Mouse (Mus musculus) thymus, postnatal 36 days (tissue): Measurements from ENCODE around the gene Tes3-ps.

Experiments
- DNase-seq, 2 experiments: peaks; one replicate each; pipeline ENCODE4 v3.0.0; 2022; ENCODE audit warnings: mixed read lengths in 2 of 2

Gene Tes3-ps

GRCm38 (mm10) chr13:49492376-49493368 is at the start of gene Tes3-ps:
TSS of gene Tes3-ps (plus strand) at chr13:49493318.
- DNase-seq: no peak

- DNase-seq: no peak
These were observed 48.7 kb upstream of the Tes3-ps start for GRCm38 (mm10) chr13:49444451-49444850.

GRCm38 (mm10) chr13:49449318-49449749 is 43.8 kb upstream of the Tes3-ps start:
- DNase-seq: peak; percentile 58 to 65

- DNase-seq: no peak
These were observed 32.8 kb upstream of the Tes3-ps start for GRCm38 (mm10) chr13:49460276-49460675.

GRCm38 (mm10) chr13:49460692-49461414 is 32.3 kb upstream of the Tes3-ps start:
- DNase-seq: no peak

GRCm38 (mm10) chr13:49461458-49462132 is 31.5 kb upstream of the Tes3-ps start:
- DNase-seq: no peak

GRCm38 (mm10) chr13:49462921-49463320 is 30.2 kb upstream of the Tes3-ps start:
- no peak for DNase-seq

GRCm38 (mm10) chr13:49465875-49466274 is 27.2 kb upstream of the Tes3-ps start:
- no peak for DNase-seq

GRCm38 (mm10) chr13:49466393-49467075 is 26.6 kb upstream of the Tes3-ps start:
- DNase-seq: no peak

GRCm38 (mm10) chr13:49467585-49467984 is 25.5 kb upstream of the Tes3-ps start:
- DNase-seq: no peak

GRCm38 (mm10) chr13:49469002-49469401 is 24.1 kb upstream of the Tes3-ps start:
- no peak for DNase-seq

GRCm38 (mm10) chr13:49470319-49470718 is 22.8 kb upstream of the Tes3-ps start:
- DNase-seq: no peak

- DNase-seq: no peak
These were observed 22.3 kb upstream of the Tes3-ps start for GRCm38 (mm10) chr13:49470806-49471205.

- DNase-seq: no peak
These were observed 21.0 kb upstream of the Tes3-ps start for GRCm38 (mm10) chr13:49471981-49472675.

- DNase-seq: no peak
These were observed 20.5 kb upstream of the Tes3-ps start for GRCm38 (mm10) chr13:49472676-49473005.

- DNase-seq: no peak
These were observed 15.2 kb upstream of the Tes3-ps start for GRCm38 (mm10) chr13:49477887-49478286.

- DNase-seq: no peak
These were observed 14.2 kb upstream of the Tes3-ps start for GRCm38 (mm10) chr13:49478851-49479374.

GRCm38 (mm10) chr13:49479399-49479798 is 13.7 kb upstream of the Tes3-ps start:
- no peak for DNase-seq

- DNase-seq: no peak
These were observed 13.1 kb upstream of the Tes3-ps start for GRCm38 (mm10) chr13:49480057-49480456.

- no peak for DNase-seq
These were observed 12.6 kb upstream of the Tes3-ps start for GRCm38 (mm10) chr13:49480551-49480950.

- DNase-seq: no peak
These were observed 7.7 kb upstream of the Tes3-ps start for GRCm38 (mm10) chr13:49485388-49485787.

GRCm38 (mm10) chr13:49504510-49504909 is 11.4 kb downstream of the Tes3-ps start, which contains the start of gene Ecm2:
TSS of gene Ecm2 (plus strand) at chr13:49504810.
- no peak for DNase-seq
